Mouse (Mus musculus) midbrain, postnatal 0 days (tissue): ENCODE results near the gene Smarcad1. TPM values are rescaled to one million over a fixed set of nuclear protein-coding genes. Genes with fewer than 3 reads are reported as not detected.

Experiments used
- ATAC-seq: fragments of 200-750 bp; cut with Nextera tagmentation; 2 replicates; pipeline ENCODE4 v1.8.0; 2017; ENCODE audit warnings: moderate number of reproducible peaks, mild to moderate bottlenecking, moderate TSS enrichment, moderate library complexity; ENCODE audit not compliant: low FRiP score
- DNase-seq: peaks from one replicate; pipeline ENCODE4 v3.0.0-alpha.2; 2015; ENCODE audit warnings: low spot score
- H3K27ac ChIP-seq: fragments of 300-500 bp; sonication (generic); 2 replicates; pipeline ENCODE4 v1.5.1; 2014; ENCODE audit warnings: low read depth, mild to moderate bottlenecking, low read length, mixed read lengths
- H3K27me3 ChIP-seq: fragments of 300-500 bp; sonication (generic); 2 replicates; pipeline ENCODE4 v1.6.1; 2014; ENCODE audit warnings: low read length, control low read depth, mixed read lengths; ENCODE audit not compliant: insufficient read depth
- H3K36me3 ChIP-seq: fragments of 300-500 bp; sonication (generic); 2 replicates; pipeline ENCODE4 v1.6.1; 2014; ENCODE audit warnings: low read length, control low read depth, mixed read lengths; ENCODE audit not compliant: insufficient read depth
- H3K4me1 ChIP-seq: fragments of 300-500 bp; sonication (generic); 2 replicates; pipeline ENCODE4 v1.6.1; 2014; ENCODE audit warnings: mild to moderate bottlenecking, control low read depth, antibody characterized with exemption, low read length, mixed read lengths; ENCODE audit not compliant: insufficient read depth
- H3K4me2 ChIP-seq: fragments of 300-500 bp; sonication (generic); 2 replicates; pipeline ENCODE4 v1.6.1; 2014; ENCODE audit warnings: low read depth, mild to moderate bottlenecking, low read length, mixed read lengths; ENCODE audit not compliant: poor library complexity, severe bottlenecking
- H3K4me3 ChIP-seq: fragments of 300-500 bp; sonication (generic); 2 replicates; pipeline ENCODE4 v1.5.1; 2014; ENCODE audit warnings: low read depth, mild to moderate bottlenecking, low read length, moderate library complexity
- H3K9ac ChIP-seq: fragments of 300-500 bp; sonication (generic); replicated peaks from 2 replicates; pipeline ENCODE4 v1.6.1; 2014; ENCODE audit warnings: mild to moderate bottlenecking, low read length, moderate library complexity, mixed read lengths; ENCODE audit not compliant: poor library complexity, severe bottlenecking
- H3K9me3 ChIP-seq: fragments of 300-500 bp; sonication (generic); 2 replicates; pipeline ENCODE4 v1.6.1; 2016; ENCODE audit warnings: low read length, control low read depth
- CTCF ChIP-seq: IDR thresholded peaks from 2 replicates; pipeline ENCODE4 v1.5.1; 2016; ENCODE audit warnings: antibody characterized with exemption, mild to moderate bottlenecking
- WGBS: fragments of 180-500 bp; shearing (Covaris S2); extraction: QIAGEN DNeasy Blood & Tissue Kit; methylation state at CpG from one replicate; pipeline ENCODE4 v1.1.7; 2014; 5-methylcytosine and 5-hydroxymethylcytosine counted together
- polyA plus RNA-seq: library from polyadenylated mRNA; unstranded; fragments of >200 nt; fragmentation: Nextera tagmentation; extraction: Ambion mirVana; gene quantifications from 2 replicates; pipeline ENCODE4 v1.2.1, GENCODE M21; 2015
- total RNA-seq: library from RNA; depleted of rRNA; stranded (reverse); fragments of >200 nt; gene quantifications from 2 replicates; pipeline ENCODE4 v1.2.3, GENCODE M21; 2014

Gene Smarcad1
- total and polyA plus RNA-seq, 2 experiments from 2014 or later = 39.2 to 47.8 TPM

DNA sequence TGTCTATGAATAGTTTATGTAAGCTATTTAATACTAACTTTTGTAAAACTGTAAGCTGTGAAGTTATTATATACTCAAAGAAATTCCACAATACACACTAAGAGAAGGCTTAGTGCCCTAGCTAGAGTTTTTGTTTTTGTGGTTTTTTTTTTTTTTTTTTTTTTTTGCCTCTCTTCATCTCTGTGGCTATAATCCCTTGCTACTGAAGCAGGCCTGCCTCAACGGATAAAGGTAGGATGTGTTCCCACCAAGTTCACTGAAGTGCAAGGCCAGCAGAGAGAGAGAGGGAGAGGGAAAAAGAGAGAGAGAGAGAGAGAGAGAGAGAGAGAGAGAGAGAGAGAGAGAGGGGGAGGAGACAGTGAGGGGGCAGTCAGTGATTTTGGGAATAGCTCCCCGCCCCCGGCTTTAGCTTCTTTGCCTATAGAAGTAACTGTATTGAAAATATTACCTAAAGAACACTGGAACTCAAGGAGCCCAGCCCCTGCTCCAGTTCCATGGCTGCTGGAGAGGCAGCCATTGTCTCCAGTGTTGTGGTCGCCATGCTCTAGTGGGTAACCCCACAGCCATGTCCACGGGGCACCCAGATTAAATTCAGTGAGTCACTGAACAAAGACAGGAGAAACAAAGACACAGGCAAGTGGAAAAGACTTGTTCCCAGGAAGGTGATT is 97.8 kb downstream of the Smarcad1 start:
- Histone ChIP-seq H3K9me3 (no peaks in the 10 kb centered on the region), H3K4me3 (no peak overlapping the region), H3K27me3 (no peaks in the 10 kb centered on the region; the same call in 1 of the 2 replicates), H3K36me3 (no peaks in the 10 kb centered on the region), H3K9ac (no peak overlapping the region), H3K4me2 (no peak overlapping the region), H3K27ac (no peak overlapping the region), H3K4me1 (peaks cover 5% of the 10 kb centered on the region; the same call in 1 of the 2 replicates)
- ATAC-seq (no peak), DNase-seq (no peak)
- WGBS = 13% methylated on average over 5 of the region's 5 CpGs
- no peak for TF ChIP-seq CTCF

DNA sequence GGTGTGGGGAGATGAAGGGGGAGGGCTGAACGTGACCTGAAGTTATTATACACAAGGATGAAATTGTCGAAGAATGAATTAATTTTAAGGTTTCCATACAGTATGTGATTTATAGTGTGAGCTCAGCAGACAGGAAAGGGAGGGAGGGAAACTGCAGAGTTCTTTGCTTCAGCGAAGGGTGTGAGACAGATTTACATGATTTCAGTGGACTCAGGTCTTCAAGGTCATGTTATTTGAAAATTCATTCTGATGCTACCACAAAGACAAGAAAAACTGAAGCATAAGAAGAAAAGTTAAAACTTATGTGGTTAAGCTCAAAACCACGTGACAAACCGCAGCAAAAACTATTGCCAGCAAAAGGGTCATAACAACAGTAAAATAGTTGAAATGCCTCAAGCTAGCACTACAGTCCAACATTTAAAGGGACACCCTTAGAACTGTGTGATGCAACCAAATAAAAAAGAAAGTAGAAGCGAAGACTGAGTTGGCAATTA is 98.4 kb downstream of the Smarcad1 start:
- no peaks in the 10 kb centered on the region for H3K36me3 ChIP-seq
- no peak overlapping the region for H3K4me2 ChIP-seq
- H3K27ac ChIP-seq = no peak overlapping the region
- 41% methylated on average over 6 of the region's 6 CpGs for WGBS
- DNase-seq = no peak
- peaks cover 5% of the 10 kb centered on the region; the same call in 1 of the 2 replicates for H3K4me1 ChIP-seq
- H3K27me3 ChIP-seq = no peaks in the 10 kb centered on the region; the same call in 1 of the 2 replicates
- no peak for TF ChIP-seq CTCF
- ATAC-seq = no peak
- H3K9me3 ChIP-seq = no peaks in the 10 kb centered on the region
- H3K9ac ChIP-seq = no peak overlapping the region
- no peak overlapping the region for H3K4me3 ChIP-seq

DNA sequence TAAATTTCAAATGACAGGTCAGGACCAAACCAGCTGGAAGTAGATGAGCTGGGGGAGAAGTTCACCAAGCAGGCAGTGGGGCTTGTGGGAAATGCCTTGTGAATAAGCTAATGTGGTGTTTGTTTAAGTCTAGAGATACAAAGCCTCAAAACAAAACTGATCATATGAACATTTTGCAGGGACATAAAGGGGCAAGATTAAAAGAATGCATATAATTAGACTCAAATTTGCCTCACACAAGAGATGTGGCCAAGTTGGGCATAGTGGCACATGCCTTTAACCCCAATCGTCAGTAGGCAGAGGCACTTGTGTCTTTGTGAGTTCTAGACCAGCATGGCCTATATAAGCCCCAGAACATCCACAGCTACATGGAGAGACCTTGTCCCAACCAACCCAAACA is 99.9 kb downstream of the Smarcad1 start:
- Histone ChIP-seq H3K9me3 (no peaks in the 10 kb centered on the region), H3K27me3 (no peaks in the 10 kb centered on the region; the same call in 1 of the 2 replicates), H3K4me1 (peaks cover 5% of the 10 kb centered on the region; the same call in 1 of the 2 replicates), H3K27ac (no peak overlapping the region), H3K4me2 (no peak overlapping the region), H3K36me3 (no peaks in the 10 kb centered on the region), H3K4me3 (no peak overlapping the region), H3K9ac (no peak overlapping the region)
- ATAC-seq (no peak), DNase-seq (no peak)
- 91% methylated on average over 1 of the region's 1 CpGs for WGBS
- TF ChIP-seq CTCF = no peak

DNA sequence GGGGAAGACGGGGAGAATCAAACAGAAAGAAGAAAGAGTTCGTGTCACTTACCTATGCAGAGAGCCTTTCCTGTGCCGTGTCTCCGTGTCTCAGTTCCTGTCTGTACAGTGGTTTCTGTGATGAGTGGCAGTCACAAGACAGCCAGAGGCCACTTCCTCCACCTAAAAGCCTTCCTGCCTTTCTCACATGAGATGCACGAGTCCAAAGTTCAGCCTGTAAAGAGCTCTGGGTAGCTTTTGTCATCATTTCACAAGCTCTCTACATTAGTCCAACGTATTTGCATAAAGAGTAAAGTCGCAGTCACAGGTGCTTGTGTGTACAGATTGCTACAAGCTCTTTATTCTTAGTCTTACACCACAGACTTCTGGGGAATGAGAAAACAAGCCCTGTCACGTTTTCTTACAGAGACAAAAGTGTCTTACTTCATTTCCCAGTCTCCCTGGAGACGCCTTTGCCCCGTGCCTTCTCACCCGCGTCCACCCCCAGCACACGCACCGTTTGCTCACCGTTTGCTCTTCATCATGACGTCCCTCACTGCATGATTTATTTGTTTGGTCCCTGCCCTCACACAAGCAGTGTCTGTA is 102.3 kb downstream of the Smarcad1 start, which contains the start of gene Hpgds:
TSS of gene Hpgds (minus strand) at position 288 of the 585 bp plus-strand sequence.
- WGBS = 17% methylated on average over 16 of the region's 16 CpGs
- Histone ChIP-seq H3K4me1 (peaks cover 5% of the 10 kb centered on the region; the same call in 1 of the 2 replicates), H3K36me3 (no peaks in the 10 kb centered on the region), H3K9me3 (no peaks in the 10 kb centered on the region), H3K9ac (no peak within 1 kb of the TSS), H3K27me3 (no peaks in the 10 kb centered on the region; the same call in 1 of the 2 replicates), H3K4me3 (0 out of 2 replicates have a peak within 1 kb of the TSS, but pooled peaks have one; percentile 14), H3K4me2 (peak within 1 kb of the TSS; percentile 42), H3K27ac (no peak within 1 kb of the TSS)
- no peak for DNase-seq
- ATAC-seq = no peak
- no peak for TF ChIP-seq CTCF

DNA sequence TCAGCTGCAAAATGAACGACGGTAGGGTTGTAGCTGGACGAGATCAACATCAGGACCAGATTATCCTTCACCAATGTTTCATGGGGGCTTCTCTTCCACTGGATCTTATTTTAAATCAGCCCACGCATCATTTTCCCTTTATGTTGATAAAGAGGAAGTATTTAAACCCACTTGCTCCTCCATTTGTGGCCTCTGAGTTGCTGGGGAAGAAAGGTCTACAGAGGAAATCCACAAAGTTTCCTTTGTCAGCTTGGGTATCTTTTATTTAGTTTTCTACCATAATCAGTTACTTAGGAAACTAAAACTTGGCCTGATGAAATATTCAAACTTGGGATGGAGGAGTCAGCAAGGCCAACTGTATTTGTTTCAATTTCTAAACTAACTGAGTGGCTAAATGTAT is 104.0 kb downstream of the Smarcad1 start:
- Histone ChIP-seq H3K4me2 (no peak overlapping the region), H3K4me3 (no peak overlapping the region), H3K27ac (no peak overlapping the region), H3K4me1 (peaks cover 5% of the 10 kb centered on the region; the same call in 1 of the 2 replicates), H3K9me3 (no peaks in the 10 kb centered on the region), H3K9ac (no peak overlapping the region), H3K36me3 (no peaks in the 10 kb centered on the region), H3K27me3 (no peaks in the 10 kb centered on the region; the same call in 1 of the 2 replicates)
- WGBS = 92% methylated on average over 4 of the region's 4 CpGs
- DNase-seq (no peak), ATAC-seq (no peak)
- no peak for TF ChIP-seq CTCF

DNA sequence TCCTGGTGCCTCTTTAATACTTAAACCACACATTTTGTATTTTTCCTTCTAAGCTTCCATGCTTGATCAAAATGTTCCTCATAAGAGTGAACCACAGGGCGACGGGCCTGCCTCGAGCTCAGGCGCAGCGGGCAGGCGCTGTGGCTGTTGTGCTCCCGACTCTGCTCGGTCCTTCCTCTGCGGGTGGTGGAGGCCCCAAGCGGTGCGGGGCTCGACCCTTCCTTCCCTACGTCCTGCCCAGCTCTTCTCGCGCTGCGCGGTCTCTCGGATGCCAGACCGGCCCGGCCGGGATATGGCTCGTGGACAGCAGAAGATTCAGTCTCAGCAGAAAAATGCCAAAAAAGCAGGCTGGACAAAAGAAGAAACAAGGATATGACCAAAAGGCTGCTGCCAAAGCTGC is 108.3 kb downstream of the Smarcad1 start:
- peak overlapping the region; percentile 29; the same call in 1 of the 2 replicates for H3K4me2 ChIP-seq
- TF ChIP-seq CTCF = no peak
- ATAC-seq = no peak

More for the DNA sequence above, 108.3 kb downstream of the Smarcad1 start:
- peak overlapping the region; percentile 20 for H3K4me3 ChIP-seq
- no peak for DNase-seq
- no peaks in the 10 kb centered on the region for H3K4me1 ChIP-seq
- H3K9ac ChIP-seq = no peak overlapping the region
- 12% methylated on average over 22 of the region's 22 CpGs for WGBS
- no peaks in the 10 kb centered on the region for H3K27me3 ChIP-seq
- no peaks in the 10 kb centered on the region for H3K36me3 ChIP-seq
- no peak overlapping the region for H3K27ac ChIP-seq
- no peaks in the 10 kb centered on the region for H3K9me3 ChIP-seq
